Mouse (Mus musculus) ES-Bruce4 (cell line): Measurements from ENCODE around the gene Arl2bp.

Experiments used
- CTCF ChIP-seq: IDR thresholded peaks from one replicate; pipeline ENCODE4 v1.8.1; 2011; ENCODE audit warnings: low read depth, low read length
- POLR2A ChIP-seq: IDR thresholded peaks from one replicate; pipeline ENCODE4 v1.8.1; 2011; ENCODE audit warnings: low read length; ENCODE audit not compliant: insufficient read depth

DNA sequence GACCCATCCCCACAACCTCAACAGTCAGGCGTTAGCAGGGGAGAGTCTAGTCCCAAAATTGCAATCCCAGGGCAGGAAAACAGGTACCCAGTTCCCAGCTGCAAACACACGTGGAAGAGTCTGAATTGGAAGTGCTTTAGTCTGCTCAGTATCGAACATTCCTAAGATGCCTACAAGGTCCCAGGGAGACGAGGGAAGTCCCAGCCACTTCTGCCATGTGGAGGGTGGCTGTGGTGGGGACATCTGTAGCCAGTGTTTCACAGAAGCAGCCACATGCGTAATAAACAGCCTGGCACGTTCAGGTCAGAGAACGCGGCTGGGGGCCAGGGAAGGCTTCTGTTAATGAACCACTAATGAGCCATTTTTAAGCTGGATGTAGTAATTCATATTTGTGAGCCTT is 43.9 kb downstream of the Arl2bp start:
- TF ChIP-seq CTCF: no peak
- no peak for TF ChIP-seq POLR2A
